Mouse (Mus musculus) urinary bladder, postnatal 25 days (tissue): ENCODE measurements around the gene Ubac1.

ENCODE experiments used
- DNase-seq: peaks from one replicate; pipeline ENCODE4 v3.0.0; 2022; ENCODE audit warnings: low spot score

The Ubac1 gene

GRCm38 (mm10) chr2:25975141-25975770 lies 46.3 kb downstream of the Ubac1 start:
- no peak for DNase-seq

GRCm38 (mm10) chr2:25970426-25970825 lies 51.1 kb downstream of the Ubac1 start:
- no peak for DNase-seq

- DNase-seq: no peak
Measured at GRCm38 (mm10) chr2:25969319-25969718, 52.2 kb downstream of the Ubac1 start.

- DNase-seq: no peak
Measured at GRCm38 (mm10) chr2:25949291-25949690, 72.3 kb downstream of the Ubac1 start.
